Mouse (Mus musculus) G1E (cell line): ENCODE results near the gene Agbl4. TPM values are rescaled to one million over a fixed set of nuclear protein-coding genes. Genes with fewer than 3 reads are reported as not detected.

Experiments used
- ATAC-seq: 2 replicates; pipeline ENCODE4 v1.8.0; 2016; ENCODE audit warnings: mild to moderate bottlenecking; ENCODE audit not compliant: insufficient number of reproducible peaks, poor library complexity, low FRiP score, severe bottlenecking; ENCODE audit errors: extremely low read depth
- DNase-seq: peaks from one replicate; pipeline ENCODE4 v3.0.0; 2012; ENCODE audit warnings: low spot score
- H3K27me3 ChIP-seq: 2 replicates; pipeline ENCODE4 v1.6.1; 2012; ENCODE audit warnings: mild to moderate bottlenecking, low read length, inconsistent platforms; ENCODE audit not compliant: insufficient read depth
- H3K36me3 ChIP-seq: replicated peaks from 2 replicates; pipeline ENCODE3; 2012; ENCODE audit warnings: mild to moderate bottlenecking, inconsistent platforms
- H3K4me1 ChIP-seq: 2 replicates; pipeline ENCODE4 v1.6.1; 2012; ENCODE audit warnings: low read depth, low read length, inconsistent platforms, mixed read lengths; ENCODE audit not compliant: insufficient read depth
- H3K4me3 ChIP-seq: 2 replicates; pipeline ENCODE4 v1.5.1; 2012; ENCODE audit warnings: low read depth, mild to moderate bottlenecking, inconsistent platforms, low read length, moderate library complexity, mixed read lengths
- H3K9me3 ChIP-seq: replicated peaks from 2 replicates; pipeline ENCODE4 v1.6.1; 2012; ENCODE audit warnings: inconsistent platforms
- CTCF ChIP-seq: IDR thresholded peaks from 2 replicates; pipeline ENCODE4 v1.5.1; 2012; ENCODE audit warnings: low read depth, low read length, inconsistent platforms, mixed read lengths
- GATA1 ChIP-seq: IDR thresholded peaks from 2 replicates; pipeline ENCODE4 v1.6.1; 2012; ENCODE audit warnings: borderline replicate concordance, low read length, inconsistent platforms, mixed read lengths
- GATA2 ChIP-seq: IDR thresholded peaks from 2 replicates; pipeline ENCODE4 v1.6.1; 2012; ENCODE audit warnings: low read depth, low read length, inconsistent platforms, borderline replicate concordance
- POLR2AphosphoS5 ChIP-seq: IDR thresholded peaks from 2 replicates; pipeline ENCODE4 v1.6.1; 2012; ENCODE audit warnings: low read depth, low read length, inconsistent platforms; ENCODE audit not compliant: insufficient replicate concordance
- TAL1 ChIP-seq: conservative IDR thresholded peaks from 2 replicates; pipeline ENCODE4 v1.6.1; 2012; ENCODE audit warnings: low read depth, low read length, inconsistent platforms, mixed read lengths
- polyA plus RNA-seq: library from polyadenylated mRNA; stranded (reverse); fragments of >175 nt; gene quantifications from 2 replicates; pipeline ENCODE4 v1.2.3, GENCODE M21; 2012
- total RNA-seq, 2 experiments: library from RNA; stranded (forward) in 1 of 2; stranded (reverse) in 1 of 2; fragments of 200-1000 nt in 1 of 2; fragments of >200 nt in 1 of 2; fragmentation: Nextera tagmentation in 1 of 2; gene quantifications; 2 replicates each; pipeline ENCODE4 v1.2.3; 2014 to 2017

The Agbl4 gene
- total and polyA plus RNA-seq, 3 experiments: 0.55 TPM; not detected in 2

GRCm38 (mm10) chr4:111447918-111448317 lies 1050.5 kb downstream of the Agbl4 start:
- no peaks in the 10 kb centered on the region for H3K27me3 ChIP-seq
- no peaks in the 10 kb centered on the region for H3K4me1 ChIP-seq
- ATAC-seq: no peak
- DNase-seq: no peak
- H3K9me3 ChIP-seq: peaks cover 42% of the 10 kb centered on the region
- no peaks in the 10 kb centered on the region for H3K36me3 ChIP-seq
- TF ChIP-seq GATA1 (no peak), GATA2 (no peak), CTCF (no peak), TAL1 (no peak), POLR2AphosphoS5 (no peak)
- H3K4me3 ChIP-seq: no peak overlapping the region

- no peaks in the 10 kb centered on the region for H3K27me3 ChIP-seq
- TF ChIP-seq TAL1 (no peak), GATA2 (no peak), GATA1 (no peak), POLR2AphosphoS5 (no peak), CTCF (no peak)
- ATAC-seq: no peak
- H3K4me3 ChIP-seq: no peak overlapping the region
- DNase-seq: no peak
- peaks cover 42% of the 10 kb centered on the region for H3K9me3 ChIP-seq
- H3K4me1 ChIP-seq: no peaks in the 10 kb centered on the region
- H3K36me3 ChIP-seq: no peaks in the 10 kb centered on the region
These were observed 1051.1 kb downstream of the Agbl4 start for GRCm38 (mm10) chr4:111448586-111448985.

GRCm38 (mm10) chr4:111449442-111450199 lies 1052.2 kb downstream of the Agbl4 start:
- no peaks in the 10 kb centered on the region for H3K27me3 ChIP-seq
- no peak for ATAC-seq
- H3K36me3 ChIP-seq: no peaks in the 10 kb centered on the region
- no peak overlapping the region for H3K4me3 ChIP-seq
- no peak for DNase-seq
- H3K4me1 ChIP-seq: no peaks in the 10 kb centered on the region
- peaks cover 48% of the 10 kb centered on the region for H3K9me3 ChIP-seq
- no peak for TF ChIP-seq POLR2AphosphoS5
- no peak for TF ChIP-seq GATA1
- no peak for TF ChIP-seq CTCF
- no peak for TF ChIP-seq GATA2
- no peak for TF ChIP-seq TAL1

GRCm38 (mm10) chr4:111451283-111451918 lies 1053.9 kb downstream of the Agbl4 start:
- ATAC-seq (no peak), DNase-seq (no peak)
- H3K4me1 ChIP-seq: no peaks in the 10 kb centered on the region
- H3K36me3 ChIP-seq: no peaks in the 10 kb centered on the region
- H3K27me3 ChIP-seq: no peaks in the 10 kb centered on the region
- no peak overlapping the region for H3K4me3 ChIP-seq
- peaks cover 52% of the 10 kb centered on the region for H3K9me3 ChIP-seq
- TF ChIP-seq GATA1: no peak
- no peak for TF ChIP-seq POLR2AphosphoS5
- no peak for TF ChIP-seq GATA2

- ATAC-seq: no peak
- H3K36me3 ChIP-seq: no peaks in the 10 kb centered on the region
These were observed 1054.7 kb downstream of the Agbl4 start for GRCm38 (mm10) chr4:111452192-111452591.

GRCm38 (mm10) chr4:111453275-111453674 lies 1055.8 kb downstream of the Agbl4 start:
- Histone ChIP-seq H3K9me3 (peaks cover 50% of the 10 kb centered on the region), H3K36me3 (no peaks in the 10 kb centered on the region), H3K4me1 (no peaks in the 10 kb centered on the region), H3K27me3 (no peaks in the 10 kb centered on the region), H3K4me3 (no peak overlapping the region)
- ATAC-seq (no peak), DNase-seq (no peak)
- TF ChIP-seq POLR2AphosphoS5: no peak
- TF ChIP-seq GATA2: no peak
- TF ChIP-seq CTCF: no peak
- no peak for TF ChIP-seq TAL1
- no peak for TF ChIP-seq GATA1

More at GRCm38 (mm10) chr4:111452192-111452591, 1054.7 kb downstream of the Agbl4 start:
- Histone ChIP-seq H3K27me3 (no peaks in the 10 kb centered on the region), H3K4me3 (no peak overlapping the region), H3K4me1 (no peaks in the 10 kb centered on the region), H3K9me3 (peaks cover 50% of the 10 kb centered on the region)
- no peak for DNase-seq
- TF ChIP-seq GATA2 (no peak), GATA1 (no peak), TAL1 (no peak), CTCF (no peak), POLR2AphosphoS5 (no peak)
